Mouse (Mus musculus) neural tube, embryonic 11.5 days (tissue): Measurements from ENCODE around the gene Iqschfp. TPM values are rescaled to one million over a fixed set of nuclear protein-coding genes. Genes with fewer than 3 reads are reported as not detected.
"Not testable (repeated sequence)": the region's sequence is repeated elsewhere in the genome, so short reads cannot be mapped to it uniquely, and the experiment has no call there.

Experiments used
- ATAC-seq: fragments of 200-750 bp; cut with Nextera tagmentation; 2 replicates; pipeline ENCODE4 v1.8.0; 2017; ENCODE audit warnings: moderate number of reproducible peaks, mild to moderate bottlenecking, moderate TSS enrichment, moderate library complexity; ENCODE audit not compliant: insufficient read depth, low FRiP score, low TSS enrichment
- DNase-seq: peaks from one replicate; pipeline ENCODE4 v3.0.0-alpha.2; 2015; ENCODE audit warnings: low spot score
- H3K27ac ChIP-seq: fragments of 300-500 bp; sonication (generic); 2 replicates; pipeline ENCODE4 v1.5.1; 2014; ENCODE audit warnings: low read depth, mild to moderate bottlenecking, low read length
- H3K27me3 ChIP-seq: fragments of 300-500 bp; sonication (generic); 2 replicates; pipeline ENCODE4 v1.6.1; 2014; ENCODE audit warnings: mild to moderate bottlenecking, low read length, mixed read lengths; ENCODE audit not compliant: control insufficient read depth, insufficient read depth
- H3K36me3 ChIP-seq: fragments of 300-500 bp; sonication (generic); 2 replicates; pipeline ENCODE4 v1.6.1; 2014; ENCODE audit warnings: mild to moderate bottlenecking, low read length, moderate library complexity, mixed read lengths; ENCODE audit not compliant: control insufficient read depth, insufficient read depth
- H3K4me1 ChIP-seq: fragments of 300-500 bp; sonication (generic); 2 replicates; pipeline ENCODE4 v1.6.1; 2014; ENCODE audit warnings: low read length, mixed read lengths; ENCODE audit not compliant: control insufficient read depth, insufficient read depth
- H3K4me2 ChIP-seq: fragments of 300-500 bp; sonication (generic); 2 replicates; pipeline ENCODE4 v1.6.1; 2014; ENCODE audit warnings: low read depth, mild to moderate bottlenecking, moderate library complexity
- H3K4me3 ChIP-seq: fragments of 300-500 bp; sonication (generic); 2 replicates; pipeline ENCODE4 v1.5.1; 2014; ENCODE audit warnings: low read depth, low read length
- H3K9ac ChIP-seq: fragments of 300-500 bp; sonication (generic); 2 replicates; pipeline ENCODE4 v1.6.1; 2014; ENCODE audit warnings: mild to moderate bottlenecking, low read length
- H3K9me3 ChIP-seq: fragments of 300-500 bp; sonication (generic); 2 replicates; pipeline ENCODE4 v1.6.1; 2016; ENCODE audit warnings: low read length; ENCODE audit not compliant: control insufficient read depth
- WGBS: fragments of 180-500 bp; shearing (Covaris S2); extraction: QIAGEN DNeasy Blood & Tissue Kit; methylation state at CpG from one replicate; pipeline ENCODE4 v1.1.7; 2014; 5-methylcytosine and 5-hydroxymethylcytosine counted together
- polyA plus RNA-seq: library from polyadenylated mRNA; unstranded; fragments of >200 nt; fragmentation: Nextera tagmentation; extraction: Ambion mirVana; gene quantifications from 2 replicates; pipeline ENCODE4 v1.2.1, GENCODE M21; 2014

Iqschfp gene
- polyA plus RNA-seq, 1 experiment from 2014 or later = 0.37 TPM

DNA sequence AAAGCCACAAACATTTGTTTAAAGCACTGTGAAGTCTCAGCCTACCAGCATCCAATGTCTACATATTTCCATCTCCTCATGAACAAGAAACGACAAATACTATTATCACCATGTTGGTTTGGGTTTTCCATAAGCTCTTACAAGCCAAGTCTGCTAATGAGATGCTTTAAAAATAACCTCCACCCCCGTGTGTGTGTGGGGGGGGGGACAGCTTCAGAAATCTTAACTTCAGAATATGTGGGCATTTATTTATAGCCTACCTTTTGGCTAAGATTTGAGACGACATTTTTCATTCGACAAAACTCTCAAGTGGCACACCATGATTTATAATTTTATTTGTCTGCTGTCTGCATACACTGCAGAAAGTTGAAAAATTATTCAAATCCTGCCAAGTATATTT lies 185.4 kb downstream of the Iqschfp start:
- no peak overlapping the region for H3K9ac ChIP-seq
- H3K4me1 ChIP-seq = no peaks in the 10 kb centered on the region
- 72% methylated on average over 4 of the region's 4 CpGs for WGBS

GRCm38 (mm10) chr3:68085024-68085423 lies 193.0 kb downstream of the Iqschfp start:
- H3K4me3 ChIP-seq = no peak overlapping the region
- ATAC-seq (no peak), DNase-seq (no peak)
- H3K4me1 ChIP-seq = no peaks in the 10 kb centered on the region
- H3K36me3 ChIP-seq = no peaks in the 10 kb centered on the region
- H3K9me3 ChIP-seq = no peaks in the 10 kb centered on the region
- H3K9ac ChIP-seq = no peak overlapping the region
- WGBS = 61% methylated on average over 2 of the region's 2 CpGs
- no peak overlapping the region for H3K4me2 ChIP-seq
- H3K27ac ChIP-seq = no peak overlapping the region
- no peaks in the 10 kb centered on the region for H3K27me3 ChIP-seq

More for the DNA sequence above, 185.4 kb downstream of the Iqschfp start:
- no peak overlapping the region for H3K27ac ChIP-seq
- H3K9me3 ChIP-seq = no peaks in the 10 kb centered on the region
- no peaks in the 10 kb centered on the region for H3K36me3 ChIP-seq
- DNase-seq (no peak), ATAC-seq (no peak)
- H3K4me2 ChIP-seq = no peak overlapping the region
- H3K27me3 ChIP-seq = no peaks in the 10 kb centered on the region
- no peak overlapping the region for H3K4me3 ChIP-seq

GRCm38 (mm10) chr3:68092108-68092507 lies 200.1 kb downstream of the Iqschfp start:
- ATAC-seq = no peak

GRCm38 (mm10) chr3:68096724-68097431 lies 204.8 kb downstream of the Iqschfp start:
- no peak for ATAC-seq
- H3K9ac ChIP-seq = no peak overlapping the region
- H3K4me1 ChIP-seq = no peaks in the 10 kb centered on the region
- WGBS = 70% methylated on average over 4 of the region's 4 CpGs
- no peaks in the 10 kb centered on the region for H3K27me3 ChIP-seq
- H3K9me3 ChIP-seq = no peaks in the 10 kb centered on the region
- H3K4me2 ChIP-seq = no peak overlapping the region
- H3K36me3 ChIP-seq = no peaks in the 10 kb centered on the region
- no peak overlapping the region for H3K4me3 ChIP-seq
- DNase-seq = no peak
- H3K27ac ChIP-seq = no peak overlapping the region

More at GRCm38 (mm10) chr3:68092108-68092507, 200.1 kb downstream of the Iqschfp start:
- DNase-seq = no peak
- Histone ChIP-seq H3K4me1 (no peaks in the 10 kb centered on the region), H3K4me3 (no peak overlapping the region), H3K27me3 (no peaks in the 10 kb centered on the region), H3K9me3 (no peaks in the 10 kb centered on the region), H3K4me2 (no peak overlapping the region), H3K27ac (no peak overlapping the region), H3K36me3 (no peaks in the 10 kb centered on the region), H3K9ac (no peak overlapping the region)
- 77% methylated on average over 4 of the region's 4 CpGs for WGBS

DNA sequence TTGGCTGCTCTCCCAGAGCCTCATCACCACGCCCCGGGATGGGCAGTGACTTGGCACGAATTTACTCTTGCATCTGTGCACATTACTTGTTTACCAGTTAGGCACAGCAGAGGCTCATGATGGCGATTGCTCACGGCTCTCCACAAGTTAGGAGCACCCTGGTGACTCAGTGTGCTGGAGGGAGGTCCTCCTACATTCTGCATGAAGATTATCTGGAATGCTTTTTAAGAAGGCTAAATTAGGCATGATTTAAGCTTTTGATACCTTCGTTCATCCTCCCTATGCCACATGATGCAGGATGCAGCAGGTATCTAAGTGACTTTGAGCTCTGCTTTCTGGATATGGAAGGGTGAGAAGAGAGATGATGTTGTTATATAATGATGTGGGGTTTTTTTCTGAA lies 207.5 kb downstream of the Iqschfp start:
- ATAC-seq, H3K36me3 ChIP-seq, H3K4me1 ChIP-seq, DNase-seq, H3K9me3 ChIP-seq, H3K27ac ChIP-seq, H3K4me3 ChIP-seq, H3K27me3 ChIP-seq, H3K4me2 ChIP-seq, H3K9ac ChIP-seq: not testable (repeated sequence)
- 86% methylated on average over 6 of the region's 6 CpGs for WGBS

DNA sequence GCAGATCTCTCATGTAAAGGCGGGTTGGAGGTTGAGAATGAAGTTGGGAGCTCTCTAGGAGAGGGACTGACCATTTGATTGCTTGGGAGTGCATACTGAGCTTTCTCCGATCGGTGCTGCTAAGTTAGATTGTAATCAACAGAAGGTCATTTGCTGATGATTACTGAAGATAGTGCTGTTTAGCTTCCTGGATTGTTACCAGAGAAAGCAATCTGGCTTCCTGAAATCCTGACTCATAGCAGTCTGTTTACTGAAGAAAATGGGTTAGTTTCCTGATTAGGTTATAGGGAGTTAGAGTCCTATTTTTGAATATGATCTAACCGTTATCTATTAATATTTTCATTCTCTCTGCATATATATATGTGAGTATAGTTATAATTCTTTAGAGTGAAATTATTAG lies 209.3 kb downstream of the Iqschfp start:
- ATAC-seq = no peak
- H3K4me3 ChIP-seq = no peak overlapping the region

GRCm38 (mm10) chr3:68105081-68105685 lies 213.2 kb downstream of the Iqschfp start:
- H3K36me3 ChIP-seq = no peaks in the 10 kb centered on the region
- no peak overlapping the region for H3K4me2 ChIP-seq
- H3K4me1 ChIP-seq = no peaks in the 10 kb centered on the region
- H3K27ac ChIP-seq = no peak overlapping the region
- no peaks in the 10 kb centered on the region for H3K27me3 ChIP-seq
- DNase-seq (no peak), ATAC-seq (no peak)
- 84% methylated on average over 2 of the region's 2 CpGs for WGBS
- no peaks in the 10 kb centered on the region for H3K9me3 ChIP-seq
- H3K4me3 ChIP-seq = no peak overlapping the region
- H3K9ac ChIP-seq = no peak overlapping the region

More for the DNA sequence above, 209.3 kb downstream of the Iqschfp start:
- Histone ChIP-seq H3K27me3 (no peaks in the 10 kb centered on the region), H3K36me3 (no peaks in the 10 kb centered on the region), H3K9me3 (no peaks in the 10 kb centered on the region), H3K9ac (no peak overlapping the region), H3K27ac (no peak overlapping the region), H3K4me2 (no peak overlapping the region), H3K4me1 (no peaks in the 10 kb centered on the region)
- no peak for DNase-seq
- WGBS = 81% methylated on average over 4 of the region's 4 CpGs

GRCm38 (mm10) chr3:68121338-68121737 lies 229.3 kb downstream of the Iqschfp start:
- no peak overlapping the region for H3K27ac ChIP-seq
- no peak for ATAC-seq
- DNase-seq = no peak
- H3K36me3 ChIP-seq = no peaks in the 10 kb centered on the region
- H3K4me3 ChIP-seq = no peak overlapping the region
- H3K9ac ChIP-seq = no peak overlapping the region
- H3K27me3 ChIP-seq = no peaks in the 10 kb centered on the region
- WGBS = 85% methylated on average over 5 of the region's 5 CpGs
- no peaks in the 10 kb centered on the region for H3K4me1 ChIP-seq
- H3K9me3 ChIP-seq = no peaks in the 10 kb centered on the region
- no peak overlapping the region for H3K4me2 ChIP-seq

- no peak for DNase-seq
- ATAC-seq = no peak
- no peak overlapping the region for H3K9ac ChIP-seq
- no peak overlapping the region for H3K4me2 ChIP-seq
- no peaks in the 10 kb centered on the region for H3K4me1 ChIP-seq
- H3K27me3 ChIP-seq = no peaks in the 10 kb centered on the region
- no peaks in the 10 kb centered on the region for H3K9me3 ChIP-seq
- no peak overlapping the region for H3K4me3 ChIP-seq
- H3K27ac ChIP-seq = no peak overlapping the region
- 72% methylated on average over 6 of the region's 6 CpGs for WGBS
- no peaks in the 10 kb centered on the region for H3K36me3 ChIP-seq
These were observed 234.3 kb downstream of the Iqschfp start for GRCm38 (mm10) chr3:68126284-68126856.
